8 mouse cellular contexts compared by ENCODE assay signal in genomic region chr19:23511303-23511702, GRCm38 (mm10).
DNase-seq lines count a peak whose midpoint lies in the region; ATAC-seq lines count a peak whose summit lies in the region.

No protein-coding gene starts in this region.

- no peak for ATAC-seq in monocyte, adult 5-6 weeks (replicated peaks; ENCODE audit: insufficient number of reproducible peaks, low FRiP score, low TSS enrichment, poor library complexity, severe bottlenecking)

- DNase-seq in heart, postnatal 4 days = peak; percentile 11
- no peak for DNase-seq in heart, adult 11 months
- peak; percentile 41 for DNase-seq in 3T3-L1 (ENCODE audit: low read depth, low spot score)
- DNase-seq in CD4-positive helper T cell, adult 2 months (ENCODE audit: low read depth, low spot score) = peak; percentile 5
- DNase-seq in induced T-regulatory cell, adult 2 months (ENCODE audit: low read depth) = peak; percentile 21
- no peak for DNase-seq in c-Kit-positive CD71-positive TER-119-positive erythroid progenitor cells, embryonic 14.5 days (ENCODE audit: low spot score)
- DNase-seq in cerebellum, adult 8-10 months = no peak

Comparison
In these comparisons a context has a peak if more than half of its experiments do, and no peak if none do; other contexts are left out.
1. DNase-seq: peak in heart, postnatal 4 days (single experiment), 3T3-L1 (single experiment), CD4-positive helper T cell, adult 2 months (single experiment) and induced T-regulatory cell, adult 2 months (single experiment); none in heart, adult 11 months (single experiment), c-Kit-positive CD71-positive TER-119-positive erythroid progenitor cells, embryonic 14.5 days (single experiment) and cerebellum, adult 8-10 months (single experiment).